Mouse (Mus musculus): Measurements from ENCODE around the gene Ddx54.
A peak's percentile ranks its signal among the peaks of the same experiment; 100 is the strongest.

- 0 out of 2 replicates have a peak, but pooled peaks have one; percentile 14 for TF ChIP-seq CTCF (conservative IDR thresholded peaks at IDR 0.05; ENCODE audit: low read length)
- no peak for TF ChIP-seq NANOG (IDR thresholded peaks at IDR 0.05; ENCODE audit: borderline replicate concordance, low read length)
These were observed 43.8 kb downstream of the Ddx54 start for GRCm38 (mm10) chr5:120656281-120656751.
